Mouse (Mus musculus) cerebellum, postnatal 10 days (tissue): ENCODE measurements at regions not wholly inside any gene's neighbourhood (a gene's known extent, or its start where the extent isn't known, plus 50 kb on each side); places are given as distances from the start of the nearest gene placed in this dataset.

Source experiments
- DNase-seq, 2 experiments: peaks; one replicate each; pipeline ENCODE4 v3.0.0; 2021; ENCODE audit warnings: mixed read lengths in 2 of 2

- DNase-seq = no peak
Measured at GRCm38 (mm10) chrX:47726285-47726684, 166.5 kb downstream of the Smarca1 start.

- DNase-seq = peak; percentile 1 to 2
Measured at GRCm38 (mm10) chrX:47703080-47703479, 189.7 kb downstream of the Smarca1 start.

- DNase-seq = no peak
Measured at GRCm38 (mm10) chrX:47668778-47669177, 224.0 kb downstream of the Smarca1 start.

- DNase-seq = no peak
Measured at GRCm38 (mm10) chrX:47646523-47646922, 246.3 kb downstream of the Smarca1 start.

GRCm38 (mm10) chrX:47641191-47641590 is 251.6 kb downstream of the Smarca1 start:
- DNase-seq = no peak

- DNase-seq = no peak
Measured at GRCm38 (mm10) chrX:47638831-47639316, 253.9 kb downstream of the Smarca1 start.

- DNase-seq = no peak
Measured at GRCm38 (mm10) chrX:47622881-47623613, 269.7 kb downstream of the Smarca1 start.

GRCm38 (mm10) chrX:47612364-47612763 is 280.4 kb downstream of the Smarca1 start:
- DNase-seq = no peak
